Mouse (Mus musculus): ENCODE data around the gene Zfp317.

DNA sequence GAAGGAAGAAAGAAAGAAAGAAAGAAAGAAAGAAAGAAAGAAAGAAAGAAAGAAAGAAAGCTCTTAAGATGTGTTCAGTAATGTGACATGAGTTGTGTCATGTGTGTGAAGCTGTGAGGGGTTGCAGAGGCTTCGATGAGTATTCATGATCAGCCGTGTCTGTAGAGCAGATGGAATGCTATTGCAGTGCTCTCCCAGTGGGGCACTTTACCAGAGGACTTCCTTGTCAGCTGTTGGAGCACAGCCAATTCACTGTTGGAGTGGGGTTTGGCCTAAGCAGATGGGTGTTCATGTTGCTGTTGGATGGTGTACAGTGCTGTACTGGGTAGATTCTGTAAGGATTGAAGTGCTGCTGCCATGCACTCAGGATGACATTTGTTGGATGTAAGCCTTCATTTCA lies 70.5 kb downstream of the Zfp317 start:
- TF ChIP-seq NELFE (IDR thresholded peaks at IDR 0.05; ENCODE audit: low read depth, low read length): no peak
- TF ChIP-seq CTCF (IDR thresholded peaks at IDR 0.05 in 2 of 3, conservative IDR thresholded peaks at IDR 0.05 in 1 of 3; ENCODE audit: control insufficient read depth in 1 of 3, insufficient read depth in 1 of 3, low read depth in 2 of 3, low read length in 3 of 3, poor library complexity in 1 of 3, severe bottlenecking in 1 of 3): no peak
- no peak for TF ChIP-seq POLR2AphosphoS2 (IDR thresholded peaks at IDR 0.05; ENCODE audit: low read length)
- no peak for TF ChIP-seq GABPA (IDR thresholded peaks at IDR 0.05; ENCODE audit: low read depth, low read length)
- TF ChIP-seq EP300 (IDR thresholded peaks at IDR 0.05; ENCODE audit: low read depth in 1 of 2, low read length in 2 of 2): no peak
- no peak for TF ChIP-seq TAL1 (IDR thresholded peaks at IDR 0.05; ENCODE audit: low read length)
- no peak for TF ChIP-seq POLR2A (IDR thresholded peaks at IDR 0.05; ENCODE audit: control insufficient read depth in 1 of 2, insufficient read depth in 1 of 2, low read depth in 1 of 2, low read length in 2 of 2, poor library complexity in 1 of 2)
- no peak for TF ChIP-seq HCFC1 (IDR thresholded peaks at IDR 0.05; ENCODE audit: low read depth, low read length)
- no peak for TF ChIP-seq ZMIZ1 (IDR thresholded peaks at IDR 0.05; ENCODE audit: low read depth, low read length)
- no peak for TF ChIP-seq BHLHE40 (IDR thresholded peaks at IDR 0.05; ENCODE audit: borderline replicate concordance, low read depth, low read length)
- no peak for TF ChIP-seq TBP (IDR thresholded peaks at IDR 0.05; ENCODE audit: low read depth, low read length)
- TF ChIP-seq UBTF (IDR thresholded peaks at IDR 0.05; ENCODE audit: borderline replicate concordance, insufficient read depth, low read depth, low read length): no peak
- TF ChIP-seq POLR2AphosphoS5 (IDR thresholded peaks at IDR 0.05; ENCODE audit: borderline replicate concordance, low read depth, low read length): no peak
- no peak for TF ChIP-seq USF1 (IDR thresholded peaks at IDR 0.05; ENCODE audit: low read depth, low read length)

All from MEL (cell line).